Mouse (Mus musculus): Measurements from ENCODE around the gene Upf2. TPM values are rescaled to one million over a fixed set of nuclear protein-coding genes. Genes with fewer than 3 reads are reported as not detected.
"Not testable (repeated sequence)": the region's sequence is repeated elsewhere in the genome, so short reads cannot be mapped to it uniquely, and the experiment has no call there.

Upf2 gene
- total RNA-seq, 2 experiments from 2014 or later: 12.9 to 14.3 TPM

- intact Hi-C loops (cut with DNase I): no loop called here
- no peak for DNase-seq (ENCODE audit: low spot score)
Observed at GRCm38 (mm10) chr2:5946876-5947275, 4.4 kb upstream of the Upf2 start.

GRCm38 (mm10) chr2:5948964-5949363 is 2.3 kb upstream of the Upf2 start:
- intact Hi-C loops (cut with DNase I): no loop called here
- DNase-seq (ENCODE audit: low spot score): no peak

- not testable (repeated sequence) for DNase-seq (ENCODE audit: low spot score)
- intact Hi-C loops (cut with DNase I): loop anchor here (5.0 kb wide), 1 partner anchor 53 kb away; the partner anchor contains the start of gene Sec61a2
Observed at GRCm38 (mm10) chr2:5949821-5950220, 1.4 kb upstream of the Upf2 start.

- intact Hi-C loops (cut with DNase I): loop anchor here (5.0 kb wide), 1 partner anchor 53 kb away; the partner anchor contains the start of gene Sec61a2
Observed at GRCm38 (mm10) chr2:5950305-5950704, 964 bp upstream of the Upf2 start.

GRCm38 (mm10) chr2:5951621-5952211 is 447 bp downstream of the Upf2 start:
- intact Hi-C loops (cut with DNase I): loop anchor here (5.0 kb wide), 1 partner anchor 54 kb away; the partner anchor contains the start of gene Sec61a2
- no peak for DNase-seq (ENCODE audit: low spot score)

More at GRCm38 (mm10) chr2:5950305-5950704, 964 bp upstream of the Upf2 start:
- DNase-seq (ENCODE audit: low spot score): no peak

- no peak for DNase-seq (ENCODE audit: low spot score)
- intact Hi-C loops (cut with DNase I): no loop called here
Observed at GRCm38 (mm10) chr2:5957705-5958104, 6.4 kb downstream of the Upf2 start.

GRCm38 (mm10) chr2:5962265-5962664 is 11.0 kb downstream of the Upf2 start:
- no peak for DNase-seq (ENCODE audit: low spot score)
- intact Hi-C loops (cut with DNase I): no loop called here

- intact Hi-C loops (cut with DNase I); DNase-seq (ENCODE audit: low spot score): not testable (repeated sequence)
Observed at GRCm38 (mm10) chr2:5963729-5964128, 12.5 kb downstream of the Upf2 start.

GRCm38 (mm10) chr2:5965972-5966371 is 14.7 kb downstream of the Upf2 start:
- DNase-seq (ENCODE audit: low spot score): no peak
- intact Hi-C loops (cut with DNase I): no loop called here

GRCm38 (mm10) chr2:5970629-5971028 is 19.4 kb downstream of the Upf2 start:
- intact Hi-C loops (cut with DNase I); DNase-seq (ENCODE audit: low spot score): not testable (repeated sequence)

- no peak for DNase-seq (ENCODE audit: low spot score)
- intact Hi-C loops (cut with DNase I): no loop called here
Observed at GRCm38 (mm10) chr2:5977532-5977931, 26.3 kb downstream of the Upf2 start.

- no peak for DNase-seq (ENCODE audit: low spot score)
- intact Hi-C loops (cut with DNase I): loop anchor here (1.0 to 10.0 kb wide), 2 partner anchors 172 to 409 kb away; no protein-coding TSS in a partner anchor
Observed at GRCm38 (mm10) chr2:5995538-5995937, 44.3 kb downstream of the Upf2 start.

- intact Hi-C loops (cut with DNase I): no loop called here
- no peak for DNase-seq (ENCODE audit: low spot score)
Observed at GRCm38 (mm10) chr2:6003949-6004348, 52.7 kb downstream of the Upf2 start.

- DNase-seq (ENCODE audit: low spot score): no peak
- intact Hi-C loops (cut with DNase I): no loop called here
Observed at GRCm38 (mm10) chr2:6014532-6014931, 63.3 kb downstream of the Upf2 start.

GRCm38 (mm10) chr2:6015182-6015581 is 63.9 kb downstream of the Upf2 start:
- DNase-seq (ENCODE audit: low spot score); intact Hi-C loops (cut with DNase I): not testable (repeated sequence)

GRCm38 (mm10) chr2:6020570-6020969 is 69.3 kb downstream of the Upf2 start:
- DNase-seq (ENCODE audit: low spot score): no peak
- intact Hi-C loops (cut with DNase I): no loop called here

GRCm38 (mm10) chr2:6042644-6043043 is 91.4 kb downstream of the Upf2 start:
- intact Hi-C loops (cut with DNase I): no loop called here

GRCm38 (mm10) chr2:6046796-6047195 is 95.5 kb downstream of the Upf2 start:
- DNase-seq (ENCODE audit: low spot score): no peak
- intact Hi-C loops (cut with DNase I): no loop called here

More at GRCm38 (mm10) chr2:6042644-6043043, 91.4 kb downstream of the Upf2 start:
- no peak for DNase-seq (ENCODE audit: low spot score)

GRCm38 (mm10) chr2:6048570-6048969 is 97.3 kb downstream of the Upf2 start:
- intact Hi-C loops (cut with DNase I): no loop called here
- DNase-seq (ENCODE audit: low spot score): no peak

- intact Hi-C loops (cut with DNase I): no loop called here
- no peak for DNase-seq (ENCODE audit: low spot score)
Observed at GRCm38 (mm10) chr2:6049018-6049417, 97.7 kb downstream of the Upf2 start.

GRCm38 (mm10) chr2:6055466-6055865 is 104.2 kb downstream of the Upf2 start:
- intact Hi-C loops (cut with DNase I): no loop called here
- no peak for DNase-seq (ENCODE audit: low spot score)

- intact Hi-C loops (cut with DNase I): no loop called here
- no peak for DNase-seq (ENCODE audit: low spot score)
Observed at GRCm38 (mm10) chr2:6056518-6056917, 105.2 kb downstream of the Upf2 start.
